Comparison of ENCODE assay signal across 34 mouse cellular contexts in the genomic region with DNA sequence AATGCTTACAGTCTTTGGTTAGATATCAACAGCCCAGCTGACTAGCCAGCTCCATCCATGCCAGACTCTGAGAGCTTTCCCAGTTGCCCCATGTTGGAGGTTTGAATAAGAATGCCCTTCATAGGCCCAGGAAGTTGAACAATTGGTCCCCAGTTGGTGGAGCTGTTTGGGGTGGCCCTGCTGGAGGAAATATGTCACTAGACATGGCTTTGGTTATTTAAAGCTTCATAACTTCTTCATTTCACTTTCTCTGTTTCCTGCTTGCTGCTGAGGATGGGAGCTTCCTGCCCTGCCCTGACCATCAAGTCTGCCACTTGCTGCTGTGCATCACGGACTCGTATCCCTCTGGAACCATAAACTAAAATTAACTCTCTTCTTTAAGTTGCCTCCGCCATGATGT. TPM values are rescaled to one million over a fixed set of nuclear protein-coding genes. Genes with fewer than 3 reads are reported as not detected.
DNase-seq lines count a peak whose midpoint lies in the region; ATAC-seq and TF ChIP-seq lines count a peak whose summit lies in the region.
"Had no signal": no experiment of that assay in that cellular context is flagged by ENCODE, and none has a peak within 500 bp of the region (broad histone marks: within the 10 kb centered on the region; RNA-seq: fewer than 3 reads in every experiment).

No protein-coding gene starts in this region.

- no peak overlapping the region for H3K4me3 ChIP-seq in kidney, embryonic 15.5 days (replicated peaks)
- no peak overlapping the region for H3K4me3 ChIP-seq in kidney, adult 2 months (ENCODE audit: insufficient read depth, low read depth, low read length)
- no peak overlapping the region for H3K4me3 ChIP-seq in midbrain, postnatal 0 days (ENCODE audit: low read depth, low read length)
- no peak overlapping the region for H3K4me3 ChIP-seq in midbrain, embryonic 15.5 days
- no peak overlapping the region for H3K4me3 ChIP-seq in forebrain, embryonic 15.5 days
- H3K4me3 ChIP-seq: embryonic facial prominence, embryonic 10.5 days; embryonic facial prominence, embryonic 15.5 days; forebrain, embryonic 13.5 days; gastrocnemius, adult 2 months; heart, embryonic 10.5 days; heart, embryonic 15.5 days; hindbrain, embryonic 12.5 days; left cerebral cortex, adult 2 months; limb, embryonic 13.5 days; midbrain, embryonic 12.5 days had no signal

- TF ChIP-seq CTCF in kidney, adult 2 months (conservative IDR thresholded peaks at IDR 0.05; ENCODE audit: insufficient read depth, insufficient read length, low read depth, low read length) = no peak
- 0 out of 2 replicates have a peak, but pooled peaks have one; percentile 2 for TF ChIP-seq CTCF in midbrain, postnatal 0 days (IDR thresholded peaks at IDR 0.05)

- no peak for DNase-seq in kidney, adult 2 months
- no peak for DNase-seq in midbrain, postnatal 0 days (ENCODE audit: low spot score)
- no peak for DNase-seq in urinary bladder, postnatal 10 days (ENCODE audit: low spot score)
- DNase-seq: adrenal gland, postnatal 25 days; cerebellum, adult 2 months; cerebellum, postnatal 14 days; gastrocnemius, adult 2 months; kidney, adult 9 months; kidney, postnatal 14 days; lung, adult 18-20 months; right cerebral cortex, adult 18-20 months; right cerebral cortex, postnatal 4 days; thymus, adult 18-20 months; thymus, postnatal 25 days had no signal

- H3K27ac ChIP-seq in kidney, embryonic 15.5 days = peak overlapping the region; percentile 2; the same call in 1 of the 2 replicates
- H3K27ac ChIP-seq in kidney, adult 2 months (ENCODE audit: insufficient read depth, low read depth, low read length) = no peak overlapping the region
- no peak overlapping the region for H3K27ac ChIP-seq in midbrain, postnatal 0 days (ENCODE audit: low read depth, low read length)
- no peak overlapping the region for H3K27ac ChIP-seq in midbrain, embryonic 15.5 days
- H3K27ac ChIP-seq in forebrain, embryonic 15.5 days (replicated peaks) = no peak overlapping the region
- H3K27ac ChIP-seq: embryonic facial prominence, embryonic 10.5 days; embryonic facial prominence, embryonic 15.5 days; forebrain, embryonic 13.5 days; gastrocnemius, adult 2 months; heart, embryonic 10.5 days; heart, embryonic 15.5 days; hindbrain, embryonic 12.5 days; hindbrain, postnatal 0 days; left cerebral cortex, adult 2 months; limb, embryonic 13.5 days; midbrain, embryonic 12.5 days; stomach, postnatal 0 days had no signal

- 79% methylated on average over 3 of the region's 3 CpGs for WGBS in kidney, embryonic 15.5 days
- WGBS in kidney, adult 2 months = 80% methylated on average over 3 of the region's 3 CpGs
- 98% methylated on average over 3 of the region's 3 CpGs for WGBS in midbrain, postnatal 0 days
- 97% methylated on average over 3 of the region's 3 CpGs for WGBS in midbrain, embryonic 15.5 days
- 97% methylated on average over 3 of the region's 3 CpGs for WGBS in forebrain, embryonic 15.5 days

- peaks cover 14% of the 10 kb centered on the region for H3K36me3 ChIP-seq in kidney, embryonic 15.5 days
- no peaks in the 10 kb centered on the region for H3K36me3 ChIP-seq in kidney, adult 2 months (ENCODE audit: control insufficient read depth, insufficient read depth, low read length)
- 0 out of 2 replicates have a peak, but pooled peaks cover 4% of the 10 kb centered on the region for H3K36me3 ChIP-seq in midbrain, postnatal 0 days (ENCODE audit: insufficient read depth, low read length)
- no peaks in the 10 kb centered on the region for H3K36me3 ChIP-seq in midbrain, embryonic 15.5 days (replicated peaks)
- H3K36me3 ChIP-seq in forebrain, embryonic 15.5 days = no peaks in the 10 kb centered on the region; the same call in 1 of the 2 replicates
- H3K36me3 ChIP-seq: embryonic facial prominence, embryonic 15.5 days; heart, embryonic 10.5 days; heart, embryonic 15.5 days had no signal

- TF ChIP-seq POLR2A in kidney, adult 2 months (IDR thresholded peaks at IDR 0.05; ENCODE audit: low read depth, low read length) = no peak

- ATAC-seq in kidney, embryonic 15.5 days (replicated peaks; ENCODE audit: low FRiP score) = no peak
- no peak for ATAC-seq in midbrain, postnatal 0 days (ENCODE audit: low FRiP score)
- no peak for ATAC-seq in midbrain, embryonic 15.5 days (replicated peaks)
- ATAC-seq in common myeloid progenitor, adult 5-6 weeks (replicated peaks; ENCODE audit: low read depth, poor library complexity, severe bottlenecking) = peak; percentile 11
- peak; percentile 55 for ATAC-seq in monocyte, adult 5-6 weeks (replicated peaks; ENCODE audit: insufficient number of reproducible peaks, low FRiP score, low TSS enrichment, poor library complexity, severe bottlenecking)
- no peak for ATAC-seq in forebrain, embryonic 15.5 days (replicated peaks)
- ATAC-seq: forebrain, embryonic 13.5 days; hindbrain, postnatal 0 days; intestine, embryonic 16.5 days; Patski had no signal

- no peak overlapping the region for H3K9ac ChIP-seq in kidney, embryonic 15.5 days
- H3K9ac ChIP-seq in midbrain, postnatal 0 days (replicated peaks; ENCODE audit: low read length, poor library complexity, severe bottlenecking) = no peak overlapping the region
- H3K9ac ChIP-seq in midbrain, embryonic 15.5 days = no peak overlapping the region
- no peak overlapping the region for H3K9ac ChIP-seq in forebrain, embryonic 15.5 days (replicated peaks)
- H3K9ac ChIP-seq: embryonic facial prominence, embryonic 15.5 days; forebrain, embryonic 13.5 days; heart, embryonic 15.5 days; hindbrain, embryonic 12.5 days; limb, embryonic 13.5 days; midbrain, embryonic 12.5 days had no signal

- H3K4me2 ChIP-seq in kidney, embryonic 15.5 days = no peak overlapping the region
- no peak overlapping the region for H3K4me2 ChIP-seq in midbrain, postnatal 0 days (ENCODE audit: low read depth, low read length, poor library complexity, severe bottlenecking)
- no peak overlapping the region for H3K4me2 ChIP-seq in midbrain, embryonic 15.5 days
- no peak overlapping the region for H3K4me2 ChIP-seq in forebrain, embryonic 15.5 days (replicated peaks)
- H3K4me2 ChIP-seq: embryonic facial prominence, embryonic 15.5 days; forebrain, embryonic 13.5 days; heart, embryonic 15.5 days; hindbrain, embryonic 12.5 days; limb, embryonic 13.5 days; liver, embryonic 11.5 days; midbrain, embryonic 12.5 days had no signal

- no peaks in the 10 kb centered on the region for H3K9me3 ChIP-seq in kidney, embryonic 15.5 days (replicated peaks)
- no peaks in the 10 kb centered on the region for H3K9me3 ChIP-seq in midbrain, postnatal 0 days (ENCODE audit: low read length)
- H3K9me3 ChIP-seq in midbrain, embryonic 15.5 days = no peaks in the 10 kb centered on the region
- H3K9me3 ChIP-seq in forebrain, embryonic 15.5 days = no peaks in the 10 kb centered on the region
- H3K9me3 ChIP-seq: embryonic facial prominence, embryonic 10.5 days; embryonic facial prominence, embryonic 15.5 days; forebrain, embryonic 13.5 days; heart, embryonic 10.5 days; heart, embryonic 15.5 days; hindbrain, embryonic 12.5 days; limb, embryonic 13.5 days; midbrain, embryonic 12.5 days had no signal

- H3K4me1 ChIP-seq in kidney, embryonic 15.5 days = peaks cover 62% of the 10 kb centered on the region
- 0 out of 2 replicates have a peak, but pooled peaks cover under 1% of the 10 kb centered on the region for H3K4me1 ChIP-seq in kidney, adult 2 months (ENCODE audit: control insufficient read depth, insufficient read depth, low read length)
- peaks cover 15% of the 10 kb centered on the region for H3K4me1 ChIP-seq in midbrain, postnatal 0 days (ENCODE audit: insufficient read depth, low read length)
- H3K4me1 ChIP-seq in midbrain, embryonic 15.5 days = peaks cover 44% of the 10 kb centered on the region
- H3K4me1 ChIP-seq in forebrain, embryonic 15.5 days = peaks cover 55% of the 10 kb centered on the region

- no peaks in the 10 kb centered on the region for H3K27me3 ChIP-seq in kidney, embryonic 15.5 days
- no peaks in the 10 kb centered on the region for H3K27me3 ChIP-seq in kidney, adult 2 months (replicated peaks; ENCODE audit: control insufficient read depth, insufficient read depth, low read length)
- no peaks in the 10 kb centered on the region for H3K27me3 ChIP-seq in midbrain, postnatal 0 days (ENCODE audit: insufficient read depth, low read length)
- H3K27me3 ChIP-seq in midbrain, embryonic 15.5 days (replicated peaks) = no peaks in the 10 kb centered on the region
- H3K27me3 ChIP-seq in forebrain, embryonic 15.5 days = no peaks in the 10 kb centered on the region
- H3K27me3 ChIP-seq: embryonic facial prominence, embryonic 15.5 days; forebrain, embryonic 13.5 days; heart, embryonic 15.5 days; hindbrain, embryonic 12.5 days; limb, embryonic 13.5 days; midbrain, embryonic 12.5 days; Patski had no signal

RNA-seq across cellular contexts. Expression of a gene that starts 4.6 kb away (rescaled TPM):
- 35.6 and 36.1 TPM in 2 replicates for polyA plus RNA-seq in kidney, embryonic 15.5 days (2015; fragmentation: Nextera tagmentation; extraction: Ambion mirVana)
- 12.6 and 12.7 TPM in 2 replicates for polyA plus RNA-seq in kidney, adult 2 months (2012; rRNA removed)
- 32.0 TPM in 2 replicates for total RNA-seq in midbrain, postnatal 0 days (2014; rRNA removed)
- 20.3 and 22.0 TPM in 2 replicates for polyA plus RNA-seq in midbrain, postnatal 0 days (2015; fragmentation: Nextera tagmentation; extraction: Ambion mirVana)
- polyA plus RNA-seq in midbrain, embryonic 15.5 days (2015; fragmentation: Nextera tagmentation; extraction: Ambion mirVana) = 29.9 and 30.8 TPM in 2 replicates
- 31.0 and 42.0 TPM in 2 replicates for total RNA-seq in common myeloid progenitor, adult 5-6 weeks (2017)
- total RNA-seq in monocyte, adult 5-6 weeks (2017) = 28.8 to 54.1 TPM (median 31.5 TPM) in 3 replicates
- polyA plus RNA-seq in forebrain, embryonic 15.5 days (2015; fragmentation: Nextera tagmentation; extraction: Ambion mirVana) = 39.6 and 40.2 TPM in 2 replicates
- total RNA-seq: MEL had no signal

RNA-seq across cellular contexts. Expression of a gene that starts 45.8 kb away (rescaled TPM):
- 18.9 and 22.2 TPM in 2 replicates for polyA plus RNA-seq in kidney, embryonic 15.5 days (2015; fragmentation: Nextera tagmentation; extraction: Ambion mirVana)
- 17.6 and 19.8 TPM in 2 replicates for polyA plus RNA-seq in kidney, adult 2 months (2012; rRNA removed)
- total RNA-seq in midbrain, postnatal 0 days (2014; rRNA removed) = 1.1 and 1.3 TPM in 2 replicates
- polyA plus RNA-seq in midbrain, postnatal 0 days (2015; fragmentation: Nextera tagmentation; extraction: Ambion mirVana) = 0.95 and 0.98 TPM in 2 replicates
- polyA plus RNA-seq in midbrain, embryonic 15.5 days (2015; fragmentation: Nextera tagmentation; extraction: Ambion mirVana) = 0.39 and 0.75 TPM in 2 replicates
- 1.8 and 4.1 TPM in 2 replicates for total RNA-seq in common myeloid progenitor, adult 5-6 weeks (2017)
- total RNA-seq in monocyte, adult 5-6 weeks (2017) = 5.8 to 27.1 TPM (median 20.9 TPM) in 3 replicates
- polyA plus RNA-seq in forebrain, embryonic 15.5 days (2015; fragmentation: Nextera tagmentation; extraction: Ambion mirVana) = 0.43 and 0.49 TPM in 2 replicates

RNA-seq across cellular contexts. Expression of a gene that starts 58.6 kb away (rescaled TPM):
- polyA plus RNA-seq in kidney, embryonic 15.5 days (2015; fragmentation: Nextera tagmentation; extraction: Ambion mirVana) = 8.0 and 8.4 TPM in 2 replicates
- polyA plus RNA-seq in kidney, adult 2 months (2012; rRNA removed) = 13.9 and 15.0 TPM in 2 replicates
- total RNA-seq in midbrain, postnatal 0 days (2014; rRNA removed) = 25.2 and 29.5 TPM in 2 replicates
- polyA plus RNA-seq in midbrain, postnatal 0 days (2015; fragmentation: Nextera tagmentation; extraction: Ambion mirVana) = 21.2 and 21.8 TPM in 2 replicates
- polyA plus RNA-seq in midbrain, embryonic 15.5 days (2015; fragmentation: Nextera tagmentation; extraction: Ambion mirVana) = 15.6 TPM in 2 replicates
- 11.2 and 15.8 TPM in 2 replicates for total RNA-seq in common myeloid progenitor, adult 5-6 weeks (2017)
- total RNA-seq in monocyte, adult 5-6 weeks (2017) = 7.0 to 25.9 TPM (median 14.3 TPM) in 3 replicates
- polyA plus RNA-seq in forebrain, embryonic 15.5 days (2015; fragmentation: Nextera tagmentation; extraction: Ambion mirVana) = 10.4 and 11.5 TPM in 2 replicates

Comparison
In these comparisons a context has a peak if more than half of its experiments do, and no peak if none do; other contexts are left out.
1. ATAC-seq: peak in common myeloid progenitor, adult 5-6 weeks (single experiment) and monocyte, adult 5-6 weeks (single experiment); none in kidney, embryonic 15.5 days (single experiment), midbrain, postnatal 0 days (single experiment), midbrain, embryonic 15.5 days (single experiment) and forebrain, embryonic 15.5 days (single experiment).